ENCODE assay signal across 8 mouse cellular contexts in the genomic region with DNA sequence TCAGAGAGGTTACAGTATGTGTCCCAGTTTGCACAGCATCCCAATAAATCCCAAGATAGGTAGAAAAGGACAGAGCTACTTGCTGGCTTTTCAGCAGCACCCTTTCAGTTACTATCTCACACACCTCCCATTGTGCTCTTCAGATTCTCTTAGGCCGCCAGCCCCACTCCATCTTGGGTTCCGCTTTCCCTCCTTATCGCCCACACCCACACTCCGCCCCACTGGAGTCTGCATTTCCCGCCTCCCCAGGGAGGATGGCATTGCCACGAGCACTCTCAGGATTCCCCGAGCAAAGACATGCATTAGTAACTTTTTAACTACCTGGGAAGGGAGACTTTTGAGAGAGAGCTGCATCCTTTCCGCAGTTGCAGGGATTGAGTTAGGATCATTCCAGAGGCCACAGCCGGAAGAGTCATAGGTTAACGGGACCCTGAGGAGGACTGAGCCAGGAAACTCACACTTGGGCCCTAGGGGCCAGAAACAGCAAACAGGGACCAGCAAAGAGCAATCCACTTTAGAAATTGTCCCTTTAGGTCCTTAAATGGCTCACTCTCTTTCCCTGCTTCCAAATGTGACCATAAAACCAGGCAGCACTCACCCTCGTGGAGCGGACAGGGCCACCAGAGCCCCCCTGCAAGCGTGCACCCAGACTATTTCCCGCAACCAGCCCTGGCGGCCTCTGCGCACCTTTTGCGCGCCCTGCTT. TPM values are rescaled to one million over a fixed set of nuclear protein-coding genes. Genes with fewer than 3 reads are reported as not detected.
DNase-seq lines count a peak whose midpoint lies in the region; ATAC-seq and TF ChIP-seq lines count a peak whose summit lies in the region.

No protein-coding gene starts in this region.

- H3K9me3 ChIP-seq in kidney, postnatal 0 days (replicated peaks; ENCODE audit: low read length) = no peaks in the 10 kb centered on the region
- H3K9me3 ChIP-seq in forebrain, embryonic 11.5 days (ENCODE audit: control insufficient read depth, low read length) = no peaks in the 10 kb centered on the region
- H3K9me3 ChIP-seq in intestine, postnatal 0 days (ENCODE audit: control insufficient read depth) = no peaks in the 10 kb centered on the region
- no peaks in the 10 kb centered on the region for H3K9me3 ChIP-seq in neural tube, embryonic 11.5 days (ENCODE audit: control insufficient read depth, low read length)

- H3K4me2 ChIP-seq in kidney, postnatal 0 days (ENCODE audit: low read length) = peak overlapping the region; percentile 81
- peak overlapping the region; percentile 58 for H3K4me2 ChIP-seq in forebrain, embryonic 11.5 days (ENCODE audit: low read depth, low read length, severe bottlenecking)
- H3K4me2 ChIP-seq in intestine, postnatal 0 days (replicated peaks; ENCODE audit: low read depth) = peak overlapping the region; percentile 69
- H3K4me2 ChIP-seq in neural tube, embryonic 11.5 days (ENCODE audit: low read depth) = peak overlapping the region; percentile 71

- no peak for ATAC-seq in kidney, postnatal 0 days (replicated peaks; ENCODE audit: low FRiP score, low read depth)
- no peak for ATAC-seq in forebrain, embryonic 11.5 days (replicated peaks; ENCODE audit: low FRiP score)
- no peak for ATAC-seq in intestine, postnatal 0 days
- no peak for ATAC-seq in neural tube, embryonic 11.5 days (ENCODE audit: insufficient read depth, low FRiP score, low TSS enrichment)

- H3K36me3 ChIP-seq in kidney, postnatal 0 days (ENCODE audit: insufficient read depth, low read length) = no peaks in the 10 kb centered on the region
- no peaks in the 10 kb centered on the region for H3K36me3 ChIP-seq in forebrain, embryonic 11.5 days (ENCODE audit: control insufficient read depth, insufficient read depth, low read length)
- no peaks in the 10 kb centered on the region for H3K36me3 ChIP-seq in intestine, postnatal 0 days (ENCODE audit: control insufficient read depth, insufficient read depth)
- no peaks in the 10 kb centered on the region for H3K36me3 ChIP-seq in neural tube, embryonic 11.5 days (ENCODE audit: control insufficient read depth, insufficient read depth, low read length)

- H3K4me1 ChIP-seq in kidney, postnatal 0 days (replicated peaks; ENCODE audit: insufficient read depth, low read length) = peaks cover 15% of the 10 kb centered on the region
- H3K4me1 ChIP-seq in forebrain, embryonic 11.5 days (replicated peaks; ENCODE audit: control insufficient read depth, insufficient read depth, low read length) = peaks cover 8% of the 10 kb centered on the region; the same call in 1 of the 2 replicates
- no peaks in the 10 kb centered on the region for H3K4me1 ChIP-seq in intestine, postnatal 0 days (replicated peaks; ENCODE audit: control insufficient read depth, insufficient read depth, low read length)
- H3K4me1 ChIP-seq in neural tube, embryonic 11.5 days (ENCODE audit: control insufficient read depth, insufficient read depth, low read length) = peaks cover 10% of the 10 kb centered on the region

- no peak for TF ChIP-seq CTCF in kidney, postnatal 0 days (IDR thresholded peaks at IDR 0.05; ENCODE audit: low read depth)
- no peak for TF ChIP-seq CTCF in intestine, postnatal 0 days (IDR thresholded peaks at IDR 0.05; ENCODE audit: low read depth)

- H3K9ac ChIP-seq in kidney, postnatal 0 days (ENCODE audit: low read depth, low read length) = peak overlapping the region; percentile 31
- H3K9ac ChIP-seq in forebrain, embryonic 11.5 days (ENCODE audit: low read length) = no peak overlapping the region; the same call in 1 of the 2 replicates
- 0 out of 2 replicates have a peak overlapping the region, but pooled peaks have one; percentile 22 for H3K9ac ChIP-seq in intestine, postnatal 0 days (ENCODE audit: low read depth, low read length)
- 0 out of 2 replicates have a peak overlapping the region, but pooled peaks have one; percentile 15 for H3K9ac ChIP-seq in neural tube, embryonic 11.5 days (ENCODE audit: low read length)

- peaks cover 7% of the 10 kb centered on the region for H3K27me3 ChIP-seq in kidney, postnatal 0 days (ENCODE audit: insufficient read depth, low read length)
- peaks cover 48% of the 10 kb centered on the region for H3K27me3 ChIP-seq in forebrain, embryonic 11.5 days (ENCODE audit: control insufficient read depth, insufficient read depth, low read length)
- peaks cover 48% of the 10 kb centered on the region for H3K27me3 ChIP-seq in intestine, postnatal 0 days (replicated peaks; ENCODE audit: control insufficient read depth, insufficient read depth, low read length)
- peaks cover 42% of the 10 kb centered on the region for H3K27me3 ChIP-seq in neural tube, embryonic 11.5 days (ENCODE audit: control insufficient read depth, insufficient read depth, low read length)

- intact Hi-C loops in left cerebral cortex, postnatal 36 days (cut with DNase I) = loop anchor here (2.0 kb wide), 1 partner anchor 139 kb away; no protein-coding TSS in a partner anchor

- no peak for DNase-seq in kidney, postnatal 0 days (ENCODE audit: low spot score)
- no peak for DNase-seq in kidney, adult 9 months
- DNase-seq in forebrain, embryonic 11.5 days (ENCODE audit: low spot score) = no peak
- no peak for DNase-seq in neural tube, embryonic 11.5 days (ENCODE audit: low spot score)
- DNase-seq in left cerebral cortex, postnatal 36 days (ENCODE audit: low spot score in 2 of 2) = no peak
- DNase-seq in ovary, postnatal 14 days (ENCODE audit: low spot score) = no peak
- no peak for DNase-seq in right cerebral cortex, postnatal 25 days

- H3K27ac ChIP-seq in kidney, postnatal 0 days = no peak overlapping the region
- H3K27ac ChIP-seq in forebrain, embryonic 11.5 days (ENCODE audit: low read depth, low read length) = no peak overlapping the region
- H3K27ac ChIP-seq in intestine, postnatal 0 days (ENCODE audit: low read depth, low read length) = no peak overlapping the region
- no peak overlapping the region for H3K27ac ChIP-seq in neural tube, embryonic 11.5 days (ENCODE audit: low read depth, low read length)

- 6% methylated on average over 18 of the region's 18 CpGs for WGBS in kidney, postnatal 0 days
- WGBS in forebrain, embryonic 11.5 days = 5% methylated on average over 18 of the region's 18 CpGs
- WGBS in intestine, postnatal 0 days = 6% methylated on average over 18 of the region's 18 CpGs
- 1% methylated on average over 18 of the region's 18 CpGs for WGBS in neural tube, embryonic 11.5 days

- H3K4me3 ChIP-seq in kidney, postnatal 0 days (replicated peaks; ENCODE audit: low read depth, low read length) = peak overlapping the region; percentile 42
- H3K4me3 ChIP-seq in forebrain, embryonic 11.5 days (ENCODE audit: low read depth, low read length) = peak overlapping the region; percentile 36
- peak overlapping the region; percentile 47 for H3K4me3 ChIP-seq in intestine, postnatal 0 days (ENCODE audit: low read depth, low read length)
- peak overlapping the region; percentile 32 for H3K4me3 ChIP-seq in neural tube, embryonic 11.5 days (ENCODE audit: low read depth, low read length)

RNA-seq across cellular contexts. Expression of a gene that starts 1.4 kb away (rescaled TPM):
- 5.8 and 7.3 TPM in 2 replicates for polyA plus RNA-seq in kidney, postnatal 0 days (2015; fragmentation: Nextera tagmentation; extraction: Ambion mirVana)
- 1.1 and 1.2 TPM in 2 replicates for polyA plus RNA-seq in forebrain, embryonic 11.5 days (2014; fragmentation: Nextera tagmentation; extraction: Ambion mirVana)
- polyA plus RNA-seq in intestine, postnatal 0 days (2015; fragmentation: Nextera tagmentation; extraction: Ambion mirVana) = 5.4 and 5.7 TPM in 2 replicates
- polyA plus RNA-seq in neural tube, embryonic 11.5 days (2014; fragmentation: Nextera tagmentation; extraction: Ambion mirVana) = 1.6 and 2.4 TPM in 2 replicates
- 1 to 10 TPM in 1 of 2 experiments, under 1 TPM in 1; 0.88 to 1.2 TPM for total RNA-seq in left cerebral cortex, postnatal 36 days (2021)
